Mouse (Mus musculus) myocyte (in vitro differentiated cells): ENCODE results near the gene Slc39a11.

Experiments
- CEBPB ChIP-seq: IDR thresholded peaks from 2 replicates; pipeline ENCODE4 v1.6.1; 2011; ENCODE audit warnings: mild to moderate bottlenecking, moderate library complexity; ENCODE audit not compliant: poor library complexity, insufficient read depth, severe bottlenecking
- E2F4 ChIP-seq: IDR thresholded peaks from one replicate; pipeline ENCODE4 v1.6.1; 2011; ENCODE audit warnings: mild to moderate bottlenecking, control low read depth, moderate library complexity; ENCODE audit not compliant: insufficient read depth
- MAX ChIP-seq: IDR thresholded peaks from one replicate; pipeline ENCODE4 v1.6.1; 2011; ENCODE audit warnings: low read depth, mild to moderate bottlenecking, control low read depth
- MYOD1 ChIP-seq, 3 experiments: IDR thresholded peaks; one replicate each; pipeline ENCODE4 v1.6.1; 2011; ENCODE audit warnings: control low read depth in 2 of 3, low read depth in 2 of 3, mild to moderate bottlenecking in 2 of 3, moderate library complexity in 1 of 3; ENCODE audit not compliant: insufficient read length in 2 of 3, control insufficient read depth in 1 of 3
- MYOG ChIP-seq, 3 experiments: IDR thresholded peaks; one replicate each; pipeline ENCODE4 v1.6.1; 2011; ENCODE audit warnings: control low read depth in 2 of 3, low read depth in 2 of 3, mild to moderate bottlenecking in 2 of 3; ENCODE audit not compliant: insufficient read length in 2 of 3, control insufficient read depth in 1 of 3, insufficient read depth in 1 of 3
- POLR2A ChIP-seq: IDR thresholded peaks from one replicate; pipeline ENCODE4 v1.6.1; 2011; ENCODE audit warnings: low read depth, mild to moderate bottlenecking, control low read depth, moderate library complexity; ENCODE audit not compliant: insufficient read length
- POLR2AphosphoS2 ChIP-seq: IDR thresholded peaks from one replicate; pipeline ENCODE4 v1.6.1; 2011; ENCODE audit warnings: low read depth, control low read depth; ENCODE audit not compliant: insufficient read length
- REST ChIP-seq: IDR thresholded peaks from one replicate; pipeline ENCODE4 v1.6.1; 2011; ENCODE audit warnings: mild to moderate bottlenecking, control low read depth, moderate library complexity; ENCODE audit not compliant: insufficient read depth, insufficient read length
- SRF ChIP-seq: IDR thresholded peaks from one replicate; pipeline ENCODE4 v1.6.1; 2011; ENCODE audit warnings: low read depth; ENCODE audit not compliant: control insufficient read depth, insufficient read length
- TCF12 ChIP-seq: IDR thresholded peaks from one replicate; pipeline ENCODE4 v1.6.1; 2011; ENCODE audit warnings: mild to moderate bottlenecking, control low read depth; ENCODE audit not compliant: poor library complexity, insufficient read depth, severe bottlenecking
- TCF3 ChIP-seq: IDR thresholded peaks from one replicate; pipeline ENCODE4 v1.6.1; 2011; ENCODE audit warnings: low read depth, control low read depth; ENCODE audit not compliant: insufficient read length
- USF1 ChIP-seq: IDR thresholded peaks from one replicate; pipeline ENCODE4 v1.6.1; 2011; ENCODE audit warnings: low read depth, mild to moderate bottlenecking, control low read depth, moderate library complexity

- no peak for TF ChIP-seq MAX
- no peak for TF ChIP-seq POLR2A
- TF ChIP-seq REST = no peak
- TF ChIP-seq TCF12 = no peak
- TF ChIP-seq USF1 = no peak
- no peak for TF ChIP-seq CEBPB
- TF ChIP-seq E2F4 = no peak
- TF ChIP-seq POLR2AphosphoS2 = no peak
- TF ChIP-seq MYOG (IDR thresholded peaks at IDR 0.05; ENCODE audit: control insufficient read depth in 1 of 3, insufficient read depth in 1 of 3, insufficient read length in 2 of 3, low read depth in 2 of 3) = no peak
- no peak for TF ChIP-seq SRF
- no peak for TF ChIP-seq MYOD1 (IDR thresholded peaks at IDR 0.05; ENCODE audit: control insufficient read depth in 1 of 3, insufficient read length in 2 of 3, low read depth in 2 of 3)
- no peak for TF ChIP-seq TCF3
Observed at GRCm38 (mm10) chr11:113391664-113392063, 258.2 kb downstream of the Slc39a11 start.
